Mouse (Mus musculus) 3T3-L1 (cell line): ENCODE data around the gene Pde1c.
A peak's percentile ranks its signal among the peaks of the same experiment; 100 is the strongest.

Source experiments
- DNase-seq: peaks from one replicate; pipeline ENCODE4 v3.0.0-alpha.2; 2015; ENCODE audit warnings: low read depth, low spot score

Pde1c gene

DNA sequence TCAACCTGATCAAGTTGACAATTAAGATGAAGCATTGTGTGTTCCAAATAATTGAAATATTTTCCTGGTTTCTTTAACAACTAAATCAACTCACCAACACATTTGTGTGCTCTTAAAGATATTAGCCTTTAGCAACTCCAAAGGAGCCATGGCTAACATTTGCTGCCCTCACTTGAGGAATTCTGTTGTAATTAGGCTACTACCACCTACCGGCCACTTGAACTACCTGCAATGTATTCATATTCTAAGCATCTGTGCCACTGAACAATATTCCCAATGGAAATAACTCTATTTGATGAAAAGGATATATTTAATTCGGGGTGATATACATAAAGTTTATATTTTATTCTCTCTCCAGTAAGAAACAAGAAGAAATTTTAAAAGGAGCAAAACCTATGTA lies 121.0 kb downstream of the Pde1c start:
- DNase-seq: peak; percentile 55

DNA sequence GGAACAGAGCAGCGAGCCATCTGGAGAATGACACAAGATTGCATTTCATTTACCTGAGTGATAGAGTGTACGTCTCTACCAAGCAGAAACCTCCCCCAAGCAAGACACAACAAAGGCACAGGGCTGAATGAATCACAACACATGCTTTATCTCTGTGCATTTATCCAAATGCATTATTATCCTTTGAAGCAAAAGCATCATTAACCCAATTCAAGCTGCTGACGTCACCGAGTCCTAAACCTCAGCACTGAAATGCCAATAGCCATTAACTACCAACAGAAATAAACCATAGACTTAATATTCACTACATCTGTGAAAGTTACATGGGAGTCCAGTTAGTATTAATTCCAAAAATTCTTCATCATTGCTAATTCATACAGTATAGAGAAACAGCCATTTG lies 127.4 kb downstream of the Pde1c start:
- DNase-seq: no peak

- DNase-seq: no peak
Observed at GRCm38 (mm10) chr6:56425846-56426245, 143.1 kb downstream of the Pde1c start.

- DNase-seq: no peak
Observed at GRCm38 (mm10) chr6:56422866-56423265, 146.0 kb downstream of the Pde1c start.

DNA sequence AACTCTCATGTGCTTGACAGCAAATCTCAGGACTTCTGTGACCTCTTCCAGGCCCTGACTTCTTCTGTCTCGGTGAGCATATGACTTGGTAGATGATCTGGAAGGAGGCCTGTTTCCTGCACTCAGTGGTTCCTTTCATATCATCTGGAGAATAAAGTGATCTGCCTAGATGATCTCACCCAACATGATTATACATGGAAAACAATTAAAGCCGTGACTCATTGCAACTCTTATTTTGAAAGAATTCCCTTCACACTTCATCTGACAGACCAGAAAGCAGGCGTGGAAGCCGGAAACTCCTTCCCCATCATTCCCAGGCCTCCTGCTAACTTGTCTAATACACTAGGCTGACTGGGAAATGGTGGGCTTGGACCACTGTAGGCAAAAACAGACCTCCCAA lies 152.7 kb downstream of the Pde1c start:
- DNase-seq: no peak

GRCm38 (mm10) chr6:56389178-56389577 lies 179.7 kb downstream of the Pde1c start:
- no peak for DNase-seq

GRCm38 (mm10) chr6:56376359-56376758 lies 192.5 kb downstream of the Pde1c start:
- no peak for DNase-seq

DNA sequence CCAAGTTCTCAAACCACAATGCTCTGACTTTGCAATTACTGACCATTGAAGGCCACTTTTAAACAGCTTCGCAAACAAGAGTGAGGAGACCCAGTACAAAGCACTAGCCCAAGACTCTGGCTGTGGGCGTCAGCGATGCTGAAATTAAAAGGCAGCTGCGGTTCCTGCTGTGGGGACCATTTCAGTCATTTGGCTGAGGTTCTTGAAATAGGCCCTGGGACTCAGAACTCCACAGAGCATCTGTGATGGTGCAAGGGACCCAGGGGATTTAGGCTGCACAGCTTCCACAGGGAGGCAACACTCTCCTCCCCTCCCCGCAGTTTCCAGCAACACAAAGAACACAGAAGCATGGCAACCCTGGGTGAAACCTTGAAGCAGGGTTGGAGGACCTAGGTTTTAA lies 194.7 kb downstream of the Pde1c start:
- DNase-seq: no peak

DNA sequence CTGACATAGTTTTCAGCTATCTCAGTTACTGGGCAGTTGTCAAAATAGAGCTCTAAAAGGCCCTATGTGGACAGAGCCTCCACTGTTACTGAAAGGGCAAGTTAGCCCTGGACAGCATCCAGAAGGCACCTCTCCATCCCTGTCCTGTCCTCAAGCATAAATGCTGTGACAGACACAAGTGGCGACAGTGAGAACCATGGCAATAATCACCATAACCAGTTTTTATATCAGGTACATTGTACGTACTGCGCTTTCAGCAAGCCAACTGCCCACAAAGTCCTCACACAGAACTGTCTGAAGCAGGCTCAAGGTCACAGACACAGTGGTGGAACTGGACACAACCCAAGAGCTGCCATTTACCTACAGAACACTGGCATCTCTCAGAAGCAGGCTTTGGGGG lies 195.2 kb downstream of the Pde1c start:
- no peak for DNase-seq

- peak; percentile 27 for DNase-seq
Observed at GRCm38 (mm10) chr6:56373046-56373751, 195.7 kb downstream of the Pde1c start.

GRCm38 (mm10) chr6:56369462-56369861 lies 199.4 kb downstream of the Pde1c start:
- no peak for DNase-seq

DNA sequence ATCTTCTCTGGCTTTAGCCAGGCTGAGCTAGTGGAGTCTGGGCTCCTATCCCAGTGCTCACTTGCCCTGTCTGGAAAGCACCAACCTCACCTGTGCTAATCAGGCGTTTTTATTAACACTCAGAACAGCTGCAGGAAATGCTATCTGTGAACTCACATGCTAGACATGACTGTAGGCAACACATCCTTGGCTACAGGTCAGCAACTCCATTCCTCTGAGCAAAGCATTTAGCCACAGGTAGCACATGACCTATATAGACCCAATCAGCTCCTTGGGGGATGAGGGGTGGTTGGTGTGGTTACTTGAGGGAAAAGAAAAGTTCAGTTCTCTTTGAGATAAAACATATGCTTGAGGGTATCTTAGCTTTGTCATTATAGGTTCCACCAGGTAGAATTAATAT lies 200.8 kb downstream of the Pde1c start:
- DNase-seq: no peak

DNA sequence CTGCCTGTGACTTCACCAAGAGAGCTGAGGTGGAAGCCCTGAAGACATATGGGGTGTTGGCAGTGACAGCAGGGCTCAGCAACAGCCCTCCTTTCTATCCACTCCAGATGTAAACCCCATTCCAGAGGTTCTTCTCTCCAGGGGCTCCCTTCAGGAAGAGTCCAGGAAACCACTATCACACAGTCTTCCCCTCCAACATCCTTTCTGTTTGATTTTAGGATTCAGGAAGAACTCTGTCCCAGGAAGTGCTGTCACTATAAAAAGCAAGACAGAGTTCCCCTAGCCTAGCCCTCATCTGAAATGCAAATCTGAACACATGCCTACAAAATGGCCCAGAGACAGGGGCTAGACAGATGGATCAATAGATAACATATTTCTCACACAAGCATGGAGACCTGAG lies 201.6 kb downstream of the Pde1c start:
- no peak for DNase-seq

DNA sequence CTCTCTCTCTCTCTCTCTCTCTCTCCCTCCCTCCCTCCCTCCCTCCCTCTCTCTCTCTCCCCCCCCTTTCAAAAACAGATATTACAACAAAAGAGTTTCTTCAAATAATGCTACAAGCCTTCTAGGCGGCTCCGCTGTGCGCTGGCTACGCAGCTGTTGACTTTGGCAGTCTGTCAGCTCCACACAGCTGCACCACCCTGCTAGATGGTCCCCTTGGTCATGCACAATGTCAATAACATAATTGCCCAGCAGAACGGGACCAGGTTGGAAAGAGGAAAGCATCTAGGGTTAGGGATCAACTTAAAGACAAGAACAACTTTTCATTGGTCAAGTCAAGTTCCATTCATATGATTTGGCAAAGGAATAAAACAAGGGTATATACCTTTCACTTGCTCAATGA lies 206.3 kb downstream of the Pde1c start:
- no peak for DNase-seq

- DNase-seq: no peak
Observed at GRCm38 (mm10) chr6:56362128-56362545, 206.8 kb downstream of the Pde1c start.

DNA sequence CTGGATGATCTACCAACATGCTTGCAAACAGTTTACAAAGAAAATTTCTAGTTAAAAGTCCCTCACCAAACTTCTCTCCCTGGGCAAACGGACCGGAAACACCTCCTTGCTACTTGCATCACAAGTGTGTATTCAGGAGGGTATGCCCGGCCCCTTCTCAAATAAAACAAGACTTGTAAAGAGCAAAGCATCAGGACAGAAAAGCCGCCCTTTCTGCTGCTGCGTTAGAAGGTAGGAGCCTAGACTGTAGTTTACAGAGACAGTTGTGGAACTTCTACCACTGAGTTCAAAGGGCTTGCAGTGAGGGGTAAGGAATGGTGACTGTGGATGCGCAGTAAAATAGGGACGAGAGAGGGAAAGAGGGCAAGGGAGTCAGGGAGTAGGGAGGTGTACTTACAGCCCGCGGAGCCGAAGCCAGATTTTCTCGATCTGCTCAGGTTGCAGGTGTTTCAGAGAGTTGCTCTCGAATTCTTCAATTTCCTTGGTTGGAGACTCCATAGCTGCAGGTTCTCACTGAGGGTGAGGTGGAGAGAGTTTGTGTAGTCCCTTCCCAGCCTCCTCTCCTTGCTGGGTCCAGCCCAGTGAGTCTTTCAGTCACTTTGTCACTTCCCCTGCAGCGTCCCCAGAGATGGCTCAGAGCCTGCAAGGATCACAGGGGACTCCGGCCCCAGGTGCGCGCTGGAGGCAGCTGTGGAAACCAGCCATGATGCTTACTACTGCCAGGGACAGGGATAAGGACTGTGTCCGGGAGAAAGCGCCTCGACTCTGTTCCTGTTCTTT lies 207.4 kb downstream of the Pde1c start:
- no peak for DNase-seq

GRCm38 (mm10) chr6:56360086-56360485 lies 208.8 kb downstream of the Pde1c start:
- no peak for DNase-seq

GRCm38 (mm10) chr6:56359126-56359525 lies 209.8 kb downstream of the Pde1c start:
- DNase-seq: no peak

DNA sequence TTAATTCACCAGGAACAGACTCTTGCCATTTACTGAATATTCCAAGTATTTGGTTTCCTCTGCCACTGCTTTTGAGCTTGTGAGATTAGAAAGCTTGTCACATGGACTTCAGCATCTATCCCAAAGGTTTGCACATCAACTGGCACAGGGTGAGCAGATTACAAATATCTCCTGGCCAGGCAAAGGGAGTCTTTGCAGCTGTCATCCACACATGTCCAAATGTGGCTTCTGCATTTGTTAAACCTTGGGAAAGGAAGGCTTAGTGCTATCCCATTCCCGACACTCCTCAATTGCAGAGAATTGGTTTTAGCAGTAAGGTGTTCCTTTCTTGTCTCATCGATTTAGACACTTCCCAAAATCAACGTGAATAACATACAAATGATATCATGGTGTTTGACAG lies 221.7 kb downstream of the Pde1c start:
- DNase-seq: no peak

GRCm38 (mm10) chr6:56345082-56345481 lies 223.8 kb downstream of the Pde1c start:
- DNase-seq: no peak

- no peak for DNase-seq
Observed at GRCm38 (mm10) chr6:56342005-56342404, 226.9 kb downstream of the Pde1c start.

- DNase-seq: peak; percentile 46
Observed at GRCm38 (mm10) chr6:56335811-56336446, 233.0 kb downstream of the Pde1c start.

DNA sequence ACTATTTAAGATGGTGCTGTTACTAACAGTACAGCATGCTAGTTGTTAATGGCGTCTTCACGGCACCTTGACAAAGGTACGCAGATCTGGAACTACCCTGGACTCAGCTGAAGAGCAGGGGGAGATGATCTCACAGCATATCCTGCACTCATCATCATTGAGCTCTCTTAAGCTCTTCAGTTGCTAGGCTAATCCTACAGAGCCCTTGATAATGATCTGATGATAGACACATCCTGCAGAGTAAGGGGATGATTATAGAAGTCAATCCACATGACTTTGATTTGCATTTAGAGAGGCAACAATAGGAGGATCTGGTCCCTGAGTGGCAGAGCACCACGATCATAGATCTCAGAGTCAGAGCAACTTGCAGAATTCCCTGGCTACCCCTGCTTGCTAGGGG lies 236.8 kb downstream of the Pde1c start:
- no peak for DNase-seq
